Mouse (Mus musculus) liver, adult 2 months (tissue): ENCODE data around the gene Krtap31-2.

Experiments
- CTCF ChIP-seq: fragments of 200-500 bp; IDR thresholded peaks from 2 replicates; pipeline ENCODE4 v1.5.1; 2011; ENCODE audit warnings: low read depth, low read length, control low read depth
- POLR2A ChIP-seq: fragments of 200-500 bp; IDR thresholded peaks from 2 replicates; pipeline ENCODE4 v1.6.1; 2011; ENCODE audit warnings: low read length, control low read depth; ENCODE audit not compliant: insufficient read depth; ENCODE audit errors: extremely low read depth

GRCm38 (mm10) chr11:99985291-99986092 is 49.4 kb downstream of the Krtap31-2 start:
- no peak for TF ChIP-seq CTCF
- TF ChIP-seq POLR2A: no peak
